Mouse (Mus musculus) cortical plate, adult 2 months (tissue): ENCODE measurements around the gene Disc1. TPM values are rescaled to one million over a fixed set of nuclear protein-coding genes. Genes with fewer than 3 reads are reported as not detected.

Experiments
- H3K27ac ChIP-seq: fragments of 200-500 bp; 2 replicates; pipeline ENCODE4 v1.5.1; 2012; ENCODE audit warnings: low read length, control low read depth, inconsistent platforms; ENCODE audit not compliant: insufficient read depth
- H3K4me1 ChIP-seq: fragments of 200-500 bp; 2 replicates; pipeline ENCODE4 v1.6.1; 2011; ENCODE audit warnings: low read length; ENCODE audit not compliant: control insufficient read depth, insufficient read depth
- H3K4me3 ChIP-seq: fragments of 200-500 bp; 2 replicates; pipeline ENCODE4 v1.5.1; 2011; ENCODE audit warnings: mild to moderate bottlenecking, low read length, control low read depth; ENCODE audit not compliant: insufficient read depth
- CTCF ChIP-seq: fragments of 200-500 bp; IDR thresholded peaks from 2 replicates; pipeline ENCODE4 v1.5.1; 2011; ENCODE audit warnings: mild to moderate bottlenecking, control low read depth, low read length; ENCODE audit not compliant: insufficient read depth; ENCODE audit errors: extremely low read depth
- POLR2A ChIP-seq: fragments of 200-500 bp; IDR thresholded peaks from 2 replicates; pipeline ENCODE4 v1.6.1; 2011; ENCODE audit warnings: mild to moderate bottlenecking, low read length, control low read depth; ENCODE audit not compliant: insufficient read depth; ENCODE audit errors: extremely low read depth
- polyA plus RNA-seq: library from polyadenylated mRNA; depleted of rRNA; stranded (reverse); fragments of >200 nt; gene quantifications from 2 replicates; pipeline ENCODE4 v1.2.3, GENCODE M21; 2012

Disc1 gene
- polyA plus RNA-seq, 1 experiment, result 0.65 TPM

- no peak overlapping the region for H3K27ac ChIP-seq
- no peak overlapping the region for H3K4me3 ChIP-seq
- peaks cover 2% of the 10 kb centered on the region; the same call in 1 of the 2 replicates for H3K4me1 ChIP-seq
- TF ChIP-seq CTCF (no peak), POLR2A (no peak)
Observed at GRCm38 (mm10) chr8:125206391-125206790, 152.4 kb downstream of the Disc1 start.

GRCm38 (mm10) chr8:125206962-125207361 is 153.0 kb downstream of the Disc1 start:
- TF ChIP-seq POLR2A, result no peak

GRCm38 (mm10) chr8:125212619-125213167 is 158.7 kb downstream of the Disc1 start:
- no peak overlapping the region for H3K4me3 ChIP-seq
- no peak for TF ChIP-seq CTCF
- TF ChIP-seq POLR2A, result no peak
- no peaks in the 10 kb centered on the region; the same call in 1 of the 2 replicates for H3K4me1 ChIP-seq
- H3K27ac ChIP-seq, result no peak overlapping the region

More at GRCm38 (mm10) chr8:125206962-125207361, 153.0 kb downstream of the Disc1 start:
- Histone ChIP-seq H3K4me3 (no peak overlapping the region), H3K4me1 (peaks cover 2% of the 10 kb centered on the region; the same call in 1 of the 2 replicates), H3K27ac (no peak overlapping the region)

- Histone ChIP-seq H3K27ac (no peak overlapping the region), H3K4me3 (no peak overlapping the region), H3K4me1 (peaks cover 6% of the 10 kb centered on the region)
- TF ChIP-seq CTCF (no peak), POLR2A (no peak)
Observed at GRCm38 (mm10) chr8:125217902-125218581, 164.0 kb downstream of the Disc1 start.

- H3K4me1 ChIP-seq, result peaks cover 6% of the 10 kb centered on the region
- no peak overlapping the region for H3K27ac ChIP-seq
- H3K4me3 ChIP-seq, result no peak overlapping the region
- TF ChIP-seq CTCF, result no peak
- TF ChIP-seq POLR2A, result no peak
Observed at GRCm38 (mm10) chr8:125218669-125219068, 164.7 kb downstream of the Disc1 start.

GRCm38 (mm10) chr8:125220608-125221007 is 166.6 kb downstream of the Disc1 start:
- Histone ChIP-seq H3K4me1 (peaks cover 6% of the 10 kb centered on the region), H3K27ac (no peak overlapping the region), H3K4me3 (no peak overlapping the region)
- no peak for TF ChIP-seq CTCF
- no peak for TF ChIP-seq POLR2A

GRCm38 (mm10) chr8:125221062-125221461 is 167.1 kb downstream of the Disc1 start:
- H3K4me3 ChIP-seq, result no peak overlapping the region
- TF ChIP-seq POLR2A, result no peak
- no peak for TF ChIP-seq CTCF
- peaks cover 6% of the 10 kb centered on the region for H3K4me1 ChIP-seq
- H3K27ac ChIP-seq, result no peak overlapping the region

- no peak overlapping the region for H3K4me3 ChIP-seq
- H3K4me1 ChIP-seq, result peaks cover 5% of the 10 kb centered on the region
- no peak overlapping the region for H3K27ac ChIP-seq
- TF ChIP-seq POLR2A (no peak), CTCF (no peak)
Observed at GRCm38 (mm10) chr8:125223031-125223753, 169.2 kb downstream of the Disc1 start.

GRCm38 (mm10) chr8:125224271-125224699 is 170.3 kb downstream of the Disc1 start:
- TF ChIP-seq POLR2A, result no peak
- no peak for TF ChIP-seq CTCF
- H3K27ac ChIP-seq, result no peak overlapping the region

More at GRCm38 (mm10) chr8:125224271-125224699, 170.3 kb downstream of the Disc1 start:
- no peak overlapping the region for H3K4me3 ChIP-seq
- peaks cover 3% of the 10 kb centered on the region for H3K4me1 ChIP-seq
